Mouse (Mus musculus) forebrain, embryonic 14.5 days (tissue): ENCODE results near the gene Gm3298. TPM values are rescaled to one million over a fixed set of nuclear protein-coding genes. Genes with fewer than 3 reads are reported as not detected.
"Not testable (repeated sequence)": the region's sequence is repeated elsewhere in the genome, so short reads cannot be mapped to it uniquely, and the experiment has no call there.

Experiments used
- ATAC-seq: fragments of 200-750 bp; cut with Nextera tagmentation; 2 replicates; pipeline ENCODE4 v1.8.0; 2017; ENCODE audit warnings: mild to moderate bottlenecking, moderate library complexity
- DNase-seq: peaks from one replicate; pipeline ENCODE4 v3.0.0-alpha.2; 2015; ENCODE audit warnings: low spot score
- H3K27ac ChIP-seq: fragments of 300-500 bp; sonication (generic); 2 replicates; pipeline ENCODE4 v1.5.1; 2014; ENCODE audit warnings: low read depth, mild to moderate bottlenecking, control low read depth, low read length, moderate library complexity
- H3K27me3 ChIP-seq: fragments of 300-500 bp; sonication (generic); replicated peaks from 2 replicates; pipeline ENCODE4 v1.6.1; 2014; ENCODE audit warnings: low read length, control low read depth, mixed read lengths; ENCODE audit not compliant: control insufficient read depth, insufficient read depth
- H3K36me3 ChIP-seq: fragments of 300-500 bp; sonication (generic); 2 replicates; pipeline ENCODE4 v1.6.1; 2014; ENCODE audit warnings: low read length, control low read depth; ENCODE audit not compliant: control insufficient read depth, insufficient read depth
- H3K4me1 ChIP-seq: fragments of 300-500 bp; sonication (generic); 2 replicates; pipeline ENCODE4 v1.6.1; 2014; ENCODE audit warnings: antibody characterized with exemption, low read length, control low read depth; ENCODE audit not compliant: control insufficient read depth, insufficient read depth
- H3K4me2 ChIP-seq: fragments of 300-500 bp; sonication (generic); 2 replicates; pipeline ENCODE4 v1.6.1; 2014; ENCODE audit warnings: mild to moderate bottlenecking, control low read depth, low read length
- H3K4me3 ChIP-seq: fragments of 300-500 bp; sonication (generic); 2 replicates; pipeline ENCODE4 v1.5.1; 2014; ENCODE audit warnings: low read depth, low read length, control low read depth
- H3K9ac ChIP-seq: fragments of 300-500 bp; sonication (generic); 2 replicates; pipeline ENCODE4 v1.6.1; 2014; ENCODE audit warnings: mild to moderate bottlenecking, low read length, control low read depth, moderate library complexity
- H3K9me3 ChIP-seq: fragments of 300-500 bp; sonication (generic); replicated peaks from 2 replicates; pipeline ENCODE4 v1.6.1; 2016; ENCODE audit warnings: low read length, control low read depth, mixed read lengths; ENCODE audit not compliant: control insufficient read depth
- WGBS: fragments of 180-500 bp; shearing (Covaris S2); extraction: QIAGEN DNeasy Blood & Tissue Kit; methylation state at CpG from one replicate; pipeline ENCODE4 v1.1.7; 2014; 5-methylcytosine and 5-hydroxymethylcytosine counted together
- polyA plus RNA-seq: library from polyadenylated mRNA; unstranded; fragments of >200 nt; fragmentation: Nextera tagmentation; extraction: Ambion mirVana; gene quantifications from 2 replicates; pipeline ENCODE4 v1.2.1, GENCODE M21; 2014

Gm3298 gene
- not detected in 2 replicates for polyA plus RNA-seq

DNA sequence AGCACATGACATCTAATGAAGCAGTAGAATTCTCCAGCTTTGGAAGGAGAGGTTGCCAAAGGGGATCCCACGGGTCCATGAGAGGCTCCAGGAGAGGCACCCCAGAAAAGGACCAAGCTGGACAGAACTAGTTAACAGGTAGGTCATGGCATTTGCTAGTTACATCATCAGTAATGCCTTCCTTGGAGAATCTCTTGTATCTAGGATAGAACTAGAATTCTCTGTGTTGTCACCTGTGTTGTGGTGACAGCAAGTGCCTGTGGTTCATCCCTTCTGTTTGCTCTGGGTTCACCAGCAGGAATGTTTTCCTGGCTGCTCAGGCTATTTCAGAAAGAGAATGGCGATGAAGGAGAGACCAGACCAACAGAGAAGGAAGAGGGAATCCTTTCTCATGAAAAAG, at the start of gene Gm3298:
Gene Gm3298 (plus strand): TSS at position 301 of the 400 bp plus-strand sequence.
- not testable (repeated sequence) for H3K27ac ChIP-seq, H3K9me3 ChIP-seq, DNase-seq, H3K27me3 ChIP-seq, H3K9ac ChIP-seq, H3K4me1 ChIP-seq, H3K36me3 ChIP-seq, H3K4me3 ChIP-seq, ATAC-seq, H3K4me2 ChIP-seq
- WGBS = no CpG with 5 or more reads among the region's 2 CpGs

DNA sequence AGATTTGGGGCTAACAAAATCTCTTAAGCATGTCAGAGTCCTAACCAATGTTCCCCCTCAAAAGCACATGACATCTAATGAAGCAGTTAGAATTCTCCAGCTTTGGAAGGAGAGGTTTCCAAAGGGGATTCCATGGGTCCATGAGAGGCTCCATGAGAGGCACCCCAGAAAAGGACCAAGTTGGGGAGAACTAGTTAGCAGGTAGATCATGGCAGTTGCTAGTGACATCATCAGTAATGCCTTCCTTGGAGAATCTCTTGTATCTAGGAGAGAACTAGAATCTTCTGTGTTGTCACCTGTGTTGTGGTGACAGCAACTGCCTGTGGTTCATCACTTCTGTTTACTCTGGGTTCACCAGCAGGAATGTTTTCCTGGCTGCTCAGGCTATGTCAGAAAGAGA, 32.1 kb upstream of the Gm3298 start, which contains the start of gene Gm8297:
Gene Gm8297 (plus strand): TSS at position 301 of the 400 bp plus-strand sequence.
- H3K36me3 ChIP-seq, H3K4me1 ChIP-seq, H3K9ac ChIP-seq, H3K4me2 ChIP-seq, H3K4me3 ChIP-seq, H3K9me3 ChIP-seq, H3K27me3 ChIP-seq, ATAC-seq, H3K27ac ChIP-seq, DNase-seq: not testable (repeated sequence)

DNA sequence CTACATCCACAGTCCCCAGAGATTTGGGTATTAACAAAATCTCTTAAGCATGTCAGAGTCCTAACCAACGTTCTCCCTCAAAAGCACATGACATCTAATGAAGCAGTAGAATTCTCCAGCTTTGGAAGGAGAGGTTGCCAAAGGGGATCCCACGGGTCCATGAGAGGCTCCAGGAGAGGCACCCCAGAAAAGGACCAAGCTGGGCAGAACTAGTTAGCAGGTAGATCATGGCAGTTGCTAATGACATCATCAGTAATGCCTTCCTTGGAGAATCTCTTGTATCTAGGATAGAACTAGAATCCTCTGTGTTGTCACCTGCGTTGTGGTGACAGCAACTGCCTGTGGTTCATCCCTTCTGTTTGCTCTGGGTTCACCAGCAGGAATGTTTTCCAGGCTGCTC, 34.6 kb downstream of the Gm3298 start, which contains the start of gene 4930555G01Rik:
Gene 4930555G01Rik (plus strand): TSS at position 301 of the 400 bp plus-strand sequence.
- not testable (repeated sequence) for H3K4me2 ChIP-seq, H3K9me3 ChIP-seq, H3K9ac ChIP-seq, H3K4me1 ChIP-seq, DNase-seq, H3K27ac ChIP-seq, H3K27me3 ChIP-seq, H3K4me3 ChIP-seq, H3K36me3 ChIP-seq, ATAC-seq
- WGBS = no CpG with 5 or more reads among the region's 3 CpGs

Other genes starting within 250 kb of the Gm3298 start
- not detected in 2 replicates for gene Gm9602, start 239.6 kb upstream of the Gm3298 start, polyA plus RNA-seq
- gene Gm3269, start 177.8 kb upstream of the Gm3298 start, polyA plus RNA-seq = not detected in 2 replicates
- gene Gm3264, start 160.3 kb upstream of the Gm3298 start, polyA plus RNA-seq = 2.4 and 3.7 TPM in 2 replicates
- gene Gm3278, start 123.5 kb upstream of the Gm3298 start, polyA plus RNA-seq = 0.15 TPM in 1 of 2 replicates, not detected in the other
- not detected in 2 replicates for gene Gm8297, start 32.0 kb upstream of the Gm3298 start, polyA plus RNA-seq
- not detected in 2 replicates for gene 4930555G01Rik, start 34.7 kb downstream of the Gm3298 start, polyA plus RNA-seq
- gene Gm8281, start 55.1 kb downstream of the Gm3298 start, polyA plus RNA-seq = 8.2 and 9.9 TPM in 2 replicates
- gene Gm8279, start 115.6 kb downstream of the Gm3298 start, polyA plus RNA-seq = not detected in 2 replicates
- gene Gm3317, start 148.6 kb downstream of the Gm3298 start, polyA plus RNA-seq = not detected in 2 replicates
- gene Gm8271, start 169.9 kb downstream of the Gm3298 start, polyA plus RNA-seq = not detected in 2 replicates
- 0.18 TPM in 1 of 2 replicates, not detected in the other for gene Gm3526, start 244.7 kb downstream of the Gm3298 start, polyA plus RNA-seq